Mouse (Mus musculus) liver, adult 2 months (tissue): ENCODE data around the gene Zfp91. TPM values are rescaled to one million over a fixed set of nuclear protein-coding genes. Genes with fewer than 3 reads are reported as not detected.
A peak's percentile ranks its signal among the peaks of the same experiment; 100 is the strongest.

ENCODE experiments used
- DNase-seq: peaks from one replicate; pipeline ENCODE4 v3.0.0-alpha.2; 2011; ENCODE audit warnings: low read depth, low spot score; ENCODE audit errors: extremely low read depth
- H3K27ac ChIP-seq: fragments of 200-500 bp; replicated peaks from 2 replicates; pipeline ENCODE4 v1.5.1; 2012; ENCODE audit warnings: low read depth, mild to moderate bottlenecking, control low read depth, inconsistent platforms, low read length; ENCODE audit not compliant: insufficient read depth
- H3K27me3 ChIP-seq: fragments of 200-500 bp; 2 replicates; pipeline ENCODE4 v1.6.1; 2012; ENCODE audit warnings: mild to moderate bottlenecking, moderate library complexity, low read length, inconsistent platforms; ENCODE audit not compliant: control insufficient read depth, insufficient read depth
- H3K36me3 ChIP-seq: fragments of 200-500 bp; 2 replicates; pipeline ENCODE4 v1.6.1; 2012; ENCODE audit warnings: low read length, inconsistent platforms; ENCODE audit not compliant: control insufficient read depth, insufficient read depth
- H3K4me1 ChIP-seq: fragments of 200-500 bp; 2 replicates; pipeline ENCODE4 v1.6.1; 2011; ENCODE audit warnings: low read length; ENCODE audit not compliant: control insufficient read depth, insufficient read depth
- H3K4me3 ChIP-seq: fragments of 200-500 bp; 2 replicates; pipeline ENCODE4 v1.5.1; 2011; ENCODE audit warnings: low read depth, mild to moderate bottlenecking, control low read depth, low read length, moderate library complexity; ENCODE audit not compliant: insufficient read depth
- H3K79me2 ChIP-seq: fragments of 200-500 bp; 2 replicates; pipeline ENCODE4 v1.6.1; 2012; ENCODE audit warnings: inconsistent platforms, mild to moderate bottlenecking, low read length, moderate library complexity; ENCODE audit not compliant: control insufficient read depth, insufficient read depth
- H3K9ac ChIP-seq: fragments of 200-500 bp; 2 replicates; pipeline ENCODE4 v1.6.1; 2012; ENCODE audit warnings: low read depth, mild to moderate bottlenecking, control low read depth, inconsistent platforms, low read length
- CTCF ChIP-seq: fragments of 200-500 bp; IDR thresholded peaks from 2 replicates; pipeline ENCODE4 v1.5.1; 2011; ENCODE audit warnings: low read depth, low read length, control low read depth
- POLR2A ChIP-seq: fragments of 200-500 bp; IDR thresholded peaks from 2 replicates; pipeline ENCODE4 v1.6.1; 2011; ENCODE audit warnings: low read length, control low read depth; ENCODE audit not compliant: insufficient read depth; ENCODE audit errors: extremely low read depth
- WGBS: fragments of 180-500 bp; shearing (Covaris S2); methylation state at CpG from one replicate; pipeline ENCODE4 v1.1.7; 2018; 5-methylcytosine and 5-hydroxymethylcytosine counted together
- polyA plus RNA-seq: library from polyadenylated mRNA; depleted of rRNA; stranded (reverse); fragments of >200 nt; gene quantifications from 2 replicates; pipeline ENCODE4 v1.2.3, GENCODE M21; 2012; rRNA removed
- total RNA-seq: library from RNA; depleted of rRNA; stranded (reverse); fragments of >200 nt; gene quantifications from 2 replicates; pipeline ENCODE4 v1.2.3, GENCODE M21; 2014; rRNA removed

Gene Zfp91
- total RNA-seq: 35.2 and 38.7 TPM in 2 replicates
- 11.8 and 12.3 TPM in 2 replicates for polyA plus RNA-seq

- peak; percentile 98 for DNase-seq
- TF ChIP-seq POLR2A (no peak), CTCF (peak; percentile 3; the same call in 1 of the 2 replicates)
- peak within 1 kb of the TSS; percentile 99 for H3K9ac ChIP-seq
- H3K27ac ChIP-seq: peak within 1 kb of the TSS; percentile 100
- under 1% methylated on average over 58 of the region's 76 CpGs for WGBS
- peak within 1 kb of the TSS; percentile 100 for H3K4me3 ChIP-seq
- H3K27me3 ChIP-seq: no peaks in the 10 kb centered on the region
- no peaks in the 10 kb centered on the region for H3K36me3 ChIP-seq
- no peaks in the 10 kb centered on the region; the same call in 1 of the 2 replicates for H3K79me2 ChIP-seq
- peaks cover 9% of the 10 kb centered on the region for H3K4me1 ChIP-seq
These were observed at the start of gene Zfp91, which contains the start of gene Lpxn for GRCm38 (mm10) chr19:12795511-12796327. Zfp91 (minus strand) TSS chr19:12796126. Lpxn (plus strand) TSS chr19:12796193.

- H3K27ac ChIP-seq: no peak overlapping the region
- no peak for DNase-seq
- no peak overlapping the region for H3K9ac ChIP-seq
- no peaks in the 10 kb centered on the region for H3K4me1 ChIP-seq
- TF ChIP-seq CTCF (no peak), POLR2A (no peak)
- H3K36me3 ChIP-seq: no peaks in the 10 kb centered on the region
- WGBS: 91% methylated on average over 1 of the region's 1 CpGs
- no peak overlapping the region for H3K4me3 ChIP-seq
- no peaks in the 10 kb centered on the region for H3K27me3 ChIP-seq
- H3K79me2 ChIP-seq: no peaks in the 10 kb centered on the region
These were observed 42.6 kb upstream of the Zfp91 start for GRCm38 (mm10) chr19:12838507-12838906.

- WGBS: 76% methylated on average over 3 of the region's 3 CpGs
These were observed 37.7 kb upstream of the Zfp91 start for GRCm38 (mm10) chr19:12833625-12834024.

GRCm38 (mm10) chr19:12831559-12831958, 35.6 kb upstream of the Zfp91 start:
- no peak for DNase-seq
- Histone ChIP-seq H3K27me3 (no peaks in the 10 kb centered on the region), H3K4me1 (no peaks in the 10 kb centered on the region), H3K27ac (no peak overlapping the region), H3K4me3 (no peak overlapping the region), H3K79me2 (no peaks in the 10 kb centered on the region), H3K36me3 (no peaks in the 10 kb centered on the region), H3K9ac (no peak overlapping the region)
- no peak for TF ChIP-seq POLR2A
- no peak for TF ChIP-seq CTCF
- WGBS: 76% methylated on average over 1 of the region's 1 CpGs

More at GRCm38 (mm10) chr19:12833625-12834024, 37.7 kb upstream of the Zfp91 start:
- H3K4me3 ChIP-seq: no peak overlapping the region
- no peaks in the 10 kb centered on the region for H3K36me3 ChIP-seq
- H3K4me1 ChIP-seq: no peaks in the 10 kb centered on the region
- DNase-seq: peak; percentile 36
- H3K79me2 ChIP-seq: no peaks in the 10 kb centered on the region
- TF ChIP-seq CTCF (no peak), POLR2A (no peak)
- no peak overlapping the region for H3K9ac ChIP-seq
- H3K27ac ChIP-seq: no peak overlapping the region
- no peaks in the 10 kb centered on the region for H3K27me3 ChIP-seq

- Histone ChIP-seq H3K27me3 (no peaks in the 10 kb centered on the region), H3K27ac (no peak overlapping the region), H3K79me2 (no peaks in the 10 kb centered on the region), H3K36me3 (no peaks in the 10 kb centered on the region), H3K9ac (no peak overlapping the region), H3K4me1 (no peaks in the 10 kb centered on the region), H3K4me3 (no peak overlapping the region)
- no peak for TF ChIP-seq CTCF
- no peak for TF ChIP-seq POLR2A
- DNase-seq: no peak
- WGBS: 81% methylated on average over 2 of the region's 2 CpGs
These were observed 35.0 kb upstream of the Zfp91 start for GRCm38 (mm10) chr19:12830823-12831430.
